Mouse (Mus musculus): ENCODE measurements around the gene BC017158. TPM values are rescaled to one million over a fixed set of nuclear protein-coding genes. Genes with fewer than 3 reads are reported as not detected.

Gene BC017158
- polyA plus RNA-seq, 1 experiment from 2014 or later = 11.4 TPM

DNA sequence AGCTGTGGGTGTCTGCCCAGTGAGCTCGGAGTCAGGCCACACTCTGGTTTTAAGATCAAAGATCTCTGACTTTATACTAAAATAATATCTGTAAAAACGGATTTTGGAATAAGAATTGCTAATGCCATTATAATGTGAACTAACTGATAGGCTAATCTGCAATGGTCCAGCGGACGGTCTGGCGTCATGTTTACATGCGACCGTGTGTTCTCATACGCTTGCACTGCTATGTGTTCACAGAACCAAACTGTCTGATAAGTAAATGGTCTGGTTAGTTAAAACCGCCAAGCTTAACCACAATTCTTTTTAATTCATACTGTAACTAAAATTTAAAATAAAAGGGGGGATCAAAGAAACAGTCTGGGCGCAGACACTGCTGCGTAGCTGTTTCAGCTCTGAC, 16.2 kb downstream of the BC017158 start:
- Histone ChIP-seq H3K27me3 (no peaks in the 10 kb centered on the region), H3K9ac (no peak overlapping the region), H3K4me1 (peaks cover 12% of the 10 kb centered on the region), H3K4me3 (no peak overlapping the region), H3K9me3 (replicated peaks) (no peaks in the 10 kb centered on the region), H3K4me2 (no peak overlapping the region), H3K27ac (no peak overlapping the region), H3K36me3 (ENCODE audit: poor library complexity, severe bottlenecking) (peaks cover 12% of the 10 kb centered on the region; the same call in 1 of the 2 replicates)
- WGBS = 79% methylated on average over 11 of the region's 11 CpGs
- no peak for ATAC-seq

DNA sequence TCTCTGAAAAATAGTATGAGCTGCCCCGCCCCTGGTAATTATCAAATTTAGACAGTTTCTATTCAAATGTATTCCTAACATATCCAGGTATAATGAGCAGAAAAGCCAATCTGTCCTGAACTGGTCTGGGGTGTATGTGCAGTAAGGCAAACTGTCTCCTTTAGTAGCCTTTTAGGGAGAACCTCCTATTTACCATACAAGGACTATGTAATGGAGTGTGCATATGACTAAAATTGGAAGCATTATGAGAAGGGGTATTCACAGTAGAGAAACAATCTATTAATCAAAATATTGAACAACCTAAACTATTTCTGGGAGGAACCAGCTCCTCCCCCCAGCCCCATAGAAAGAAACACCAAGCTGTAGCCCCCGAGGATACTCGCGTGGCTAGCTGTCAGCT, 18.2 kb downstream of the BC017158 start:
- Histone ChIP-seq H3K4me3 (no peak overlapping the region), H3K36me3 (ENCODE audit: poor library complexity, severe bottlenecking) (peaks cover 30% of the 10 kb centered on the region), H3K9ac (no peak overlapping the region), H3K9me3 (replicated peaks) (no peaks in the 10 kb centered on the region), H3K4me1 (peaks cover 12% of the 10 kb centered on the region), H3K27me3 (no peaks in the 10 kb centered on the region), H3K27ac (no peak overlapping the region), H3K4me2 (no peak overlapping the region)
- ATAC-seq = no peak
- WGBS = 91% methylated on average over 4 of the region's 4 CpGs

DNA sequence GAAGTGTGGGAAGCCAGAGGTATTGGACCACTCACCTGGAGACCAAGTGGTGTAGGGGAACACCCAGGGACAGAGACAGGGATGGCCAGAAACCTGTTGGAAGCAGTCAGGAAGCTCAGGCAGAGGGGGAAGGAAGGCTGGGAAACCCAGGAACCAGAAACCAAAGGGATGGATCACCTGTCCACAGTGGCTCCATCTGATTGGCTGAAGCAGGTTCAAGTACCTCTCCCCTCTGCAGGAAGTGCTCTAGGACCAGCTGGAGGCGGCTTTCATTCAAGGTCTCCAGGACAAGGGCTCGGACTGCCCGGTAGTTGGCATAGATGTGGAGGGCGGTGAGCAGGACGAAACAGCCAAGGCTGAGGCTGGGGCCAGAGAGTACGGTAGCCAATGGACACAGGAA, 21.9 kb downstream of the BC017158 start:
- ATAC-seq = no peak
- Histone ChIP-seq H3K4me2 (no peak overlapping the region), H3K4me1 (no peaks in the 10 kb centered on the region), H3K27me3 (no peaks in the 10 kb centered on the region), H3K4me3 (no peak overlapping the region), H3K36me3 (ENCODE audit: poor library complexity, severe bottlenecking) (peaks cover 59% of the 10 kb centered on the region), H3K27ac (no peak overlapping the region), H3K9ac (no peak overlapping the region), H3K9me3 (replicated peaks) (no peaks in the 10 kb centered on the region)
- 89% methylated on average over 6 of the region's 6 CpGs for WGBS

DNA sequence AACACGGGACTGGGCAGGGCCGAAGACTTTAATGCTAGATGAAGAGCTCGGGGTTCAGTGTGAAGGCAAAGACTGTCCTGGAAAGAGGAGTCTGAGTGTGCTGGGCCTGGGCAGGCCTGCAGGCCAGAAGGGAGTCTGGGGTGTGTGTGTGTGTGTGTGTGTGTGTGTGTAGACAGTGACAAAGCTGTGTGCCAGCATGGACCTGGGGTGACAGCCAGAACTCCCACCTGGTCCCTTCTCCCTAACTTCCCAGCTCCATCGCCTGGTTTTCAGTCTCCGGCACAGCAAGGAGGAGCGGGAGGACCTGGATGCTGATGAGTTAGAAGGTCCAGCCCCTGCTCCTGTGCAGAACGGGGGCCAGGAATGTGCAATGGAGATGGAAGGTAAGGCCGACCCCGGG, 26.5 kb downstream of the BC017158 start:
- no peak overlapping the region for H3K4me2 ChIP-seq
- H3K36me3 ChIP-seq (ENCODE audit: poor library complexity, severe bottlenecking) = peaks cover 52% of the 10 kb centered on the region
- no peak overlapping the region for H3K9ac ChIP-seq
- no peaks in the 10 kb centered on the region for H3K27me3 ChIP-seq
- H3K4me3 ChIP-seq = no peak overlapping the region
- H3K27ac ChIP-seq = no peak overlapping the region
- no peaks in the 10 kb centered on the region for H3K9me3 ChIP-seq (replicated peaks)
- ATAC-seq = no peak
- whole genome bisulfite sequencing = 91% methylated on average over 8 of the region's 9 CpGs
- no peaks in the 10 kb centered on the region for H3K4me1 ChIP-seq

DNA sequence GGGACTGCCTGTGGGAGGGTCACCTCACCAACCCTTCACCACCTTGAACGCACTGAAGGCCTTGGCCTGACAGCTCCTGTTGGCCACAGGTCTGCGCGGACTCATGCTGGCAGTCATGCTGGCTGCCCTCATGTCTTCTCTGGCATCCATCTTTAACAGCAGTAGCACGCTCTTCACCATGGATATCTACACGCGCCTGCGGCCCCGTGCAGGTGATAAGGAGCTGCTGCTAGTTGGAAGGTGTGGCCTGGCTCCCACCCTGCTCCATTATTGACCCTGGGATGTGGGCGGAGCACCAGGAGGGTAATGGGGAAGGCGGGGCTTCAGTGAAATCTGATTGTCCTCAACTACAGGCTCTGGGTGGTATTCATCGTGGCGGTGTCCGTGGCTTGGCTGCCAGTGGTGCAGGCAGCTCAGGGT, 27.5 kb downstream of the BC017158 start:
- no peak overlapping the region for H3K9ac ChIP-seq
- H3K36me3 ChIP-seq (ENCODE audit: poor library complexity, severe bottlenecking) = peaks cover 42% of the 10 kb centered on the region
- no peaks in the 10 kb centered on the region for H3K9me3 ChIP-seq (replicated peaks)
- H3K4me1 ChIP-seq = no peaks in the 10 kb centered on the region
- H3K27ac ChIP-seq = no peak overlapping the region
- no peaks in the 10 kb centered on the region for H3K27me3 ChIP-seq
- ATAC-seq = no peak
- H3K4me2 ChIP-seq = no peak overlapping the region
- 71% methylated on average over 13 of the region's 13 CpGs for WGBS
- H3K4me3 ChIP-seq = no peak overlapping the region

DNA sequence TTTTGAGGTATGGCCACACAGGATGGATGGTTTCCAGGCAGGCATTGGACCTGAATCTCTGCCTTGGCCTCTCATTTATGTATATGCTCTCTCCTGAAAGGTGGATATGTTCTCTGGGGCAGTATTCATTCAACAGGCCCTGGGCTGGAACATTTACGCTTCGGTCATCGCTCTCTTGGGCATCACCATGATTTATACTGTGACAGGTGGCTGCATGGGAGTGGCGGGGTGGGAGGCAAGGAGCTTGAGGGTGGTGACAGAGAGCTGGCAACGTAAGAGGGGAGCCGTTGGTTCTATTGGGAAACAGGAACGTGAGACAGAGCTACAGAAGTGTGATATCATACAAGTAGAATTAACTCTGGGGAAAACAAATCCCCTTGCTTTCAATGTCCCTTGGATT, 30.2 kb downstream of the BC017158 start:
- 87% methylated on average over 7 of the region's 7 CpGs for WGBS
- H3K4me1 ChIP-seq = no peaks in the 10 kb centered on the region
- ATAC-seq = no peak
- no peaks in the 10 kb centered on the region for H3K9me3 ChIP-seq (replicated peaks)
- H3K27ac ChIP-seq = no peak overlapping the region
- H3K9ac ChIP-seq = no peak overlapping the region
- no peak overlapping the region for H3K4me2 ChIP-seq
- H3K36me3 ChIP-seq (ENCODE audit: poor library complexity, severe bottlenecking) = peaks cover 18% of the 10 kb centered on the region
- H3K27me3 ChIP-seq = no peaks in the 10 kb centered on the region
- no peak overlapping the region for H3K4me3 ChIP-seq

DNA sequence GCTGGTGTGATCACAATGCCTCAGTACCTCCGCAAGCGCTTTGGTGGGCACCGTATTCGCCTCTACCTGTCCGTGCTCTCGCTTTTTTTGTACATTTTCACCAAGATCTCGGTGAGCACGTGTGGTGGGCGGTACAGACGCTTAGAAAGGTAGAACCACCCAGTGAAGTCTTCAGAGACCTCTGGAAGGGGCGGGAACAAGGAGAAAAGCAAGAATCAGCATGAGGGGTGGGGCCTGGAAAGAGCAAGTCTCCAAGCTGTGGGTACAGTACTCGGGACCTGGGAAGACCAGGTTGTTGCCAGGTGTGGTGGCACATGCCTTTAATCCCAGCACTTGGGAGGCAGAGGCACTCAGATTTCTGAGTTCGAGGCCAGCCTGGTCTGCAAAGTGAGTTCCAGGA, 30.6 kb downstream of the BC017158 start:
- no peak overlapping the region for H3K9ac ChIP-seq
- no peaks in the 10 kb centered on the region for H3K9me3 ChIP-seq (replicated peaks)
- no peak for ATAC-seq
- peaks cover 15% of the 10 kb centered on the region for H3K36me3 ChIP-seq (ENCODE audit: poor library complexity, severe bottlenecking)
- 62% methylated on average over 13 of the region's 13 CpGs for WGBS
- no peak overlapping the region for H3K4me2 ChIP-seq
- H3K4me3 ChIP-seq = no peak overlapping the region
- no peaks in the 10 kb centered on the region for H3K27me3 ChIP-seq
- no peaks in the 10 kb centered on the region for H3K4me1 ChIP-seq
- H3K27ac ChIP-seq = no peak overlapping the region

DNA sequence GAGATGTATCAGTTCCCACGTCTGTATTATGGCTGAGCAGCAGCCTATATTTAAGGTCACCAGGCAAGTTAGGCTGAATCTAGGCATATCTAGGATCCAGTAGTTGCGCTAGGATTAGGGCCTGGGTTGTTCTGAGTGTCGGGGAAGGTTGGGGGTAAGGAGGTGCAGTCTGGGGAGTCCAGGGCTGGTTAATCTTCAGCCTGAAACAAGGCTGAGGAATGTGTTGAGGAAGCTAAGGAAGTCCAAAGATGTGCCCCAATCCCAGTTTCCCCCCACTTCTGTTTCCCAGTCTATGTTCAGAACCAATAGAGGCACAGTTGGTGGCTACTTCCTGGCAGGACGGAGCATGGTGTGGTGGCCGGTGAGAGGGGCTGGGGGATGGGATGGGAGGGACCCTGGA, 31.9 kb downstream of the BC017158 start:
- H3K27me3 ChIP-seq = no peaks in the 10 kb centered on the region
- ATAC-seq = no peak
- peaks cover 2% of the 10 kb centered on the region; the same call in 1 of the 2 replicates for H3K36me3 ChIP-seq (ENCODE audit: poor library complexity, severe bottlenecking)
- WGBS = 82% methylated on average over 5 of the region's 5 CpGs
- no peaks in the 10 kb centered on the region for H3K4me1 ChIP-seq
- H3K9ac ChIP-seq = no peak overlapping the region
- no peaks in the 10 kb centered on the region for H3K9me3 ChIP-seq (replicated peaks)
- no peak overlapping the region for H3K4me2 ChIP-seq
- H3K4me3 ChIP-seq = no peak overlapping the region
- no peak overlapping the region for H3K27ac ChIP-seq

DNA sequence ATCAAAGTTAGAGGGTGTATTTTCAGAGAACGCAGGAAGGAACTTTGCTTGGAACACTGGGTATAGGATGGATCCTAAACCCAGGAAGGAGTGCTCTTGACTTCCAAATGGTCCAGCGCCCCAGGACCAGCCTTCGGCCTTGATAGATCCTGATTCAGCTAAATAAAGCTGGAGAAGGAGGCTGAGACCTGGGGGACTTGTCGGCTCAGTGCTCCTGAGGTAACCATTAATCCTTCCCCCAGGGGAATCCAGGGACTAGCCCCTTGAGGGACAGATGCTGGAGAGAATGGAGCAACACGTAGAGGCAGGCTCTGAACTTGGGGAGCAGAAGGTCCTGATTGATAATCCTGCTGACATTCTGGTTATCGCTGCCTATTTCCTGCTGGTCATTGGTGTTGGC, 32.6 kb downstream of the BC017158 start, which contains the start of gene Slc5a2:
Slc5a2 (plus strand) TSS at position 247 of the 400 bp plus-strand sequence.
- Histone ChIP-seq H3K27me3 (no peaks in the 10 kb centered on the region), H3K36me3 (ENCODE audit: poor library complexity, severe bottlenecking) (no peaks in the 10 kb centered on the region), H3K4me1 (no peaks in the 10 kb centered on the region), H3K4me3 (no peak within 1 kb of the TSS), H3K9ac (no peak within 1 kb of the TSS), H3K9me3 (replicated peaks) (no peaks in the 10 kb centered on the region), H3K27ac (no peak within 1 kb of the TSS), H3K4me2 (no peak within 1 kb of the TSS)
- WGBS = 85% methylated on average over 6 of the region's 6 CpGs
- ATAC-seq = no peak

DNA sequence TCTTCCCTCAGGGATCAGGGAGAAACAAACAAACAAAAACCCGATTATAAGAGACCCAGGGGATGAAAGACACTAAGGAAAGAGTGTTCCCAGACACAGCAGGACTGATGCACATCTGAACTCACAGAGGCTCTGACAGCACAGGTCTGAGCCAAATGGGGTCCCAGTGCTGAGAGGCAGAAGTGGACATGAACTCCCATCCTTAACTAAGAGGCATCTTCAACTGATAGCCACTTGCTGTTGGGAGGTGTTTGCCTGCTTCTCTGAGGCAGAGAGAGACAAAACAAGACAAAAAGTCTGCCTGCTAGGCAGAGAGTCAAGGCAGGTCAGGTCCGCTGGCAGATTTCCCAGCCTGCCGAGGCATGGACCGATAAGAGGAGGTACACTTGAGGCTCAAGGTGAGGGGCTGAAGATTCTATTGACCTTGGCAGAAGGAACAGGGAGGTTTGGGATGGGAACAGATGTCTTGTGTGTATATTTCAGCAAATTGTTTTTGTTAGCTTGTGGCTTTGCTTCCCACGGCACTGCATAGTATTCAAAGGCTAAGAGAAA, 41.1 kb downstream of the BC017158 start:
- Histone ChIP-seq H3K9ac (no peak overlapping the region), H3K27me3 (peaks cover 7% of the 10 kb centered on the region; the same call in 1 of the 2 replicates), H3K27ac (no peak overlapping the region), H3K36me3 (ENCODE audit: poor library complexity, severe bottlenecking) (no peaks in the 10 kb centered on the region), H3K4me2 (no peak overlapping the region), H3K4me1 (peaks cover 10% of the 10 kb centered on the region), H3K9me3 (replicated peaks) (no peaks in the 10 kb centered on the region), H3K4me3 (no peak overlapping the region)
- ATAC-seq = no peak
- 53% methylated on average over 5 of the region's 5 CpGs for WGBS

DNA sequence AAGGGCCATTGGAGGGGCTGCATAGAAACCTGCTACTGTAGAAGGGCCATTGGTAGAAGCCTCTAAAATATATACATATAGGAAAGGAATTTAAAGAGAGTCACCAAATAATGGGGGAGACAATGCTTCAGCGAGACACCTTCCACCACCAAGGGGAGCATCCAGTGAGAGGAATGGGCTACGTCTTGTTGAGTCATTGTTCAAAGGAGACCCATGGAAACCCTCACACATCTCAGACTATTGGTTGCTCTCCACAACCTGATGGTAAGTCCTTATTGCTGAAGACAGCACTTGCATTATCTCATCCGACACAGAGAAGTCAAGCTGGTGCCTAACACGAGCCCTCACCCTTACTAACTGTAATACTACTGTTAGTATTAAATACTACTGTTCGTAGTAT, 42.2 kb downstream of the BC017158 start:
- H3K36me3 ChIP-seq (ENCODE audit: poor library complexity, severe bottlenecking) = no peaks in the 10 kb centered on the region
- ATAC-seq = no peak
- no peak overlapping the region for H3K27ac ChIP-seq
- no peak overlapping the region for H3K4me2 ChIP-seq
- 87% methylated on average over 5 of the region's 5 CpGs for WGBS
- H3K9me3 ChIP-seq (replicated peaks) = no peaks in the 10 kb centered on the region
- no peak overlapping the region for H3K4me3 ChIP-seq
- H3K4me1 ChIP-seq = peaks cover 11% of the 10 kb centered on the region
- H3K9ac ChIP-seq = no peak overlapping the region
- H3K27me3 ChIP-seq = peaks cover 11% of the 10 kb centered on the region

DNA sequence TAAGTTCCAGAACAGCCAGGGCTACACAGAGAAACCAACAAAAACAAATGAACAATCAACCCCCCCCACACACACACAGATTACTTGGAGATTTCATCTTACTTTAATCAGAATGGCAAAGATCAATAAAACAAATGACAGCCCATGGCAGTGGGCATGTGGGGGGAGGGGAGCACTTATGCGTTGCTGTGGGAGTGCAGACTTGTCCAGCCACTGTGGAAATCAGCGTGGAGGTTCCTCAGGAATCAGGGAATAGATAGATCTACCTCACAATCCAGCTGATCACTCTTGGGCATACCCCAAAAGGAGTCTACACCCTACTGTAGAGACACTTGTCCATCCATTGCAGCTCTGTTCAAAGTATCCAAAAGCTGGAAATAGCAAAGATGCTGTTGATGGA, 43.0 kb downstream of the BC017158 start:
- 63% methylated on average over 2 of the region's 2 CpGs for WGBS
- Histone ChIP-seq H3K4me3 (no peak overlapping the region), H3K36me3 (ENCODE audit: poor library complexity, severe bottlenecking) (no peaks in the 10 kb centered on the region), H3K9me3 (replicated peaks) (no peaks in the 10 kb centered on the region), H3K27ac (no peak overlapping the region), H3K4me2 (no peak overlapping the region), H3K4me1 (peaks cover 11% of the 10 kb centered on the region), H3K27me3 (peaks cover 15% of the 10 kb centered on the region), H3K9ac (no peak overlapping the region)
- ATAC-seq = no peak

DNA sequence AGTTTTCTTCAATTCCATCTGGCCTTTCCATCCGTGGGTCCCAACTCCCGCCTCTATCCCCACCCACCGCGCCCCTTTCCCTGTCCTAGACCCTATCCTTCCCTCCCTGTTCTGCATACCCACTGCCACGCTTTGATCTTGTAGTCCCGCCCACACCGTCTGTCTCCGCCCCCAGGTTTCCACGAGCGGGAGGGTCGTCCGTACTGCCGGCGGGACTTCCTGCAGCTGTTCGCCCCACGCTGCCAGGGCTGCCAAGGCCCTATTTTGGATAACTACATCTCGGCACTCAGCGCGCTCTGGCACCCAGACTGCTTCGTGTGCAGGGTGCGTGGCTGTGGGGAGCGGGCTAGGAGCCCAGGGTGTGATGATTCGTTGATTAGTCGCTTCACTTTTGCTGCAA, 45.4 kb downstream of the BC017158 start:
- Histone ChIP-seq H3K36me3 (ENCODE audit: poor library complexity, severe bottlenecking) (no peaks in the 10 kb centered on the region), H3K4me1 (peaks cover 11% of the 10 kb centered on the region), H3K27me3 (peaks cover 17% of the 10 kb centered on the region), H3K27ac (no peak overlapping the region), H3K9ac (peak overlapping the region; percentile 48), H3K9me3 (replicated peaks) (no peaks in the 10 kb centered on the region), H3K4me3 (peak overlapping the region; percentile 37), H3K4me2 (peak overlapping the region; percentile 69)
- ATAC-seq = peak; percentile 83
- 6% methylated on average over 24 of the region's 24 CpGs for WGBS

All from forebrain, embryonic 13.5 days (tissue).